Mouse (Mus musculus) monocyte, adult 2 months (primary cell): Measurements from ENCODE around the gene Amot.
A peak's percentile ranks its signal among the peaks of the same experiment; 100 is the strongest.

Source experiments
- DNase-seq, 2 experiments: peaks; one replicate each; pipeline ENCODE4 v3.0.0; 2022; ENCODE audit warnings: low spot score in 2 of 2, low read depth in 1 of 2

The Amot gene

DNA sequence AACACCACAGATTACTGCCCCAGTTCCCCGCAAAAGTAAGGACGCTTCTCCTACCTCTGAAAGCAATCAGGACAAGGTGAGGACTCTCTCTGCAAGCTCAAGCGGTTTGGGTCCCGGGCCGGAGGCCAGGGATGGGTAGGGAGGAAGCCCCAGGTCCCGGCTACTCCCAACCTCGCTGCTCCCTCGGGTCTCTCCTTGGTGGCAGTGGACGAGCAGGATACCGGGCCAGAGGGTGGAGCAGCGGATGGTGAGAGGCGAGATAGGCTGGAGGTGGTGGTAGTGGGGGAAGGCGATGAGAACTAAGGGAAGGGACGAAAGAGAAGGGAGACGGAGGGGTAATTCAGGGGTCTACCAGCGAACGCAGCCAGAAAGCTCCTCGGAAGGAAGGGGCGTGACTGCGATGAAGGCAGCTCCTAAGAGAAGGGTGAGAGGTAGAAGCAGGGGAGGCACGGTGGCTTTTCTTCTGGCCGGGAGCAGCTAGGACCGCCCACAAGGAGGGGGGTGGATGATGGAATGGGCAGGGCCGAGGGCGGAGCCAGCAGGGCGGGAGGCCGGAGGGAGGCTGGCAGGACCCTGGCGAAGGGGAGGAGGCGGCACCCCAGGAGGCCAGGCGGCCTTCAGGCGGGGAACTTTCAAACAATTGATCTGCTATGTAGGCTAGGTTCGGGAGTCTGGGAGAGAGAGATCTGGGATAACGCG is at the start of gene Amot:
Gene Amot (minus strand): TSS at position 465 of the 699 bp plus-strand sequence.
- DNase-seq, result peak; percentile 15 to 21

DNA sequence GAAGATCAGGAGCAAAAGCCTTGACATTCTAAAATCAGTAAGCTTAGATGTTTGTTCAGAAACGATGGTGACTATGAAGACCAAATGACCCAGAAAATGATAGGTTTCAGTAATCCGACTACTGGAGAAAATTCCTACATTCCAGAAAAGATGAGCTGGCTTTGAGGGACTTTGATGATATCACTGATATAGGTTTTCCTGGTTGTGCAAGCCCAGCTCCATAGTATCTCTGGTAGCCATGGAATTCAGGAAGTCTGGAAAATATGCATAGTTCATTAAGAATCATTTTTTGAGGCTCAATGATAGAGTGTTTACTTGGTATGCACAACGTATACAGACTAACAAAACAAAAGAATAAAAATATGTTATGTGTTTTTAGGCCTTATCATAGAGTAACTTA is 40.1 kb upstream of the Amot start:
- no peak for DNase-seq

DNA sequence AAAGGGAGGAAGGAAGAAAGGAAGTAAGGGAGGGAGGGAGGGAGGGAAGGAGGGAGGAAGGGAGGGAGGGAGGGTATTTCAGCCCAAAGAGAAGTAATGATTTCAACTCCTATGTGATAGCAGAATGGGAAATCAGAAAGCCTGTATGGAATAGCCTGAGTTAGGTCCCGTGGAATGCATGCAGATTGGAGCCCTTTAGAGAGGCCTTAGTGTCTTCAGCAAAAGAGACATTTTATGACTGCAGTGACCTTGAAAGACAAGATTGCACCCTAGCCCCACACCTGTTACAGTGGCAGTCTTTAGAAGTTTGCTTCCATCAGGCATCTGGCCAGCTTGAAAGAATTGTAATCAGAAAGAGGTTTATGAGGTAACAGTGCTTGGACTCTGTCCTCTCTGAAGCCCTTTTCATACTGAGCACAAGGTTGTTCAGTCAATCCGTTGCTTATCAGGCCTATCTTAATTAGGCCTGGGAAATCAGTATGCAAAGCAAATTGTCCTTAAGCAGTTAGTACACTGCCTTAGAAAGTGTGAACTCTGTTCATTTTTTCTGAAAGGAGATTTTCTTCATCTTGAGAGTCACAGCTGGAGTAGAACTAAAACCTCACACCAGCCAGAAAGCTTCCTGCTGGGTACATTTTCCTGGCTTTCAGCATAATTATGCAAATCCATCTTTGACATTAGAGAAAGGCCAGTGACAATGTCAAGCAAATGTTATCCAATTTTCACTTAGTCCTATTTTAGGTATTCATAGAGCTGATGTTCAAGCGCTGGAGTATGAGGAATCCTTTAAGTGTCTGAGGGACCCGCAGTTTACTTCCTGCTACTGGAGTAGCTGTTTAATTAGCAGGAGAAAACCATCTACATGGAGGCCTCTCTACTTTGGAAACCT is 38.9 kb upstream of the Amot start:
- DNase-seq, result no peak

DNA sequence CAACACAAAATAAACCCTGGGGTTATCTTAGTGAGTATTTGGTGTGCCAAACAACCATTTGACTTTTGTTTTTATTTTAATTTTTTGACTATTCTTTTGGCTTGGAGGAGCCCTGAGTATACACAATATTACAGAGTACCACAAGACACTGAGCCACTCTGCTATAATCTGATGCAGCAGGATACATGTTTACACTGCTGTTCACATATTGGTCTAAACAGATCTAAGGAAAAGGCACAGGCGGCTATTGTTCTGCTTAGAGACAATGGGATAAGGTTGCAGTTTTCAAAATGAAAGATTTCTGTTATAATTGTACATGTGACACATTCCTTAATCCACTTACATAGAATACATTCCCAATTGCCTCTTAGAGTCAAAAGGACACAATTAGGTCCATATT is 36.1 kb upstream of the Amot start:
- DNase-seq, result no peak

DNA sequence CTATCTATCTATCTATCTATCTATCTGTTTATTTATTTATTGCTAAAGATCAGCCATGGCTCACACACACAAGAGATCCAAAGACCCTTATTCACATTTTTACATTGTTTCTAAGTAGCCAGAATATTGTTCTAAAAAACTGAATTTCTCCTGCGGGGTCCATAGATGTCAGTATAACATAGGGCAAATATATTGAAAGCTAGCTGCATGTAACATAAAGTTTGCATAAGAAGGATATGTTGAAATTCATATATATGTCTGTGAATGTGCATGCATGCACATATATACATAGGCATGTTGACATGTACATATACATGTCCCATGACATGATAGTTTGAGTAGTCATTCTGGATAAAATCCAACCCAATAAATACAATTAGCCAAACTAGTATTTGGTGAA is 35.3 kb upstream of the Amot start:
- DNase-seq, result no peak

DNA sequence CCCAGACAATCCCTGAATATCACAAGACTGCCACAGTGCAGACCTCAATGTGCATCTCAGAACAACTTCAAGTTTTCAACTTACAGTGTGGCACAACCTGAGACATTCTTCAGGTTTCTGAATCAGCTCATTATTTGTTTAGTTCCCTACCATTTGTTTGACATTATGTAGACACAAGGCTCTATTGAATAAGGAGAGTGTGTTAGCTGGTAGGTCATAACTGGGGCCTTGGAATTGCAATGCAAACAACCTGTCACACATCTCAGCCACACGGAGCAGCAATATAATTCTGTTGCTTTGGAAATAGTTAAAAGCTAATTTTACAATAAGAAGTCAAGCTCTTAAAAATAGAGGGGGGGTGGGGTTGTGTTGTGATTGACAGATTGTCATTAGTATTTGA is 24.6 kb upstream of the Amot start:
- no peak for DNase-seq

DNA sequence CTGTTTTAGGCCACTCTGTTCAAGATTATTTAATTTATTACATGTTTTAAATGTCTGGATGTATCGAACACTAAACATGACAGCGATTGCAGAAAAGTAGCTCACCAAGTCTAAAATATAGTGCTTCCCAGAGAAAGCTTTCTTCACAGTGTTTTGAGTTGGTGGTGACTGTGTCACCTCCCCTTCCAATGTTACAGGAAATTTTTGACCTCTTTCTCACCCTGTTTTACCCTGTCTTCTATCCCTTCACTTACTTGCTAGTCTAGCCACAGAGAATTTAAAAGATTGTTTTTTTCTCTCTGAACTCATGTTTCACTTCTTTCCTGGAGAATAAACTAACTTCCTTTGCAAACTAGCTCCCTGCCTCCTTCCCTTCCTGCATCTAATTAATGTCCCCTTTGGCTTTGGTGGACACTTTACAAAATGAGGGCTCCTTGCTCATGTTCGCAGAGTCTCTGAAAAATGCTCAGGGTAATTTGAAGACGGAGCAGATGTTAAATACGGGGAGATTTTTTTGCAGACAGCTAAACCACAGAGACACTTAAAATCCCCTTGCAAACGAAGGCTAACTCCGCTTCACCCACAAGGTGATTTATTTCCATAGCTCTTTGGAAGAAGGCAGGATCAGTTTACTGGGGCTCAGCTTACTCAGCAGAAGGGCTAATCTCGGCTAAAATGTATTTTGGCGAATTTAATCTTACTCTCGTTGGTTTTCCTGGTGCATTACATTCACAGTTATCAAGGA is 11.5 kb upstream of the Amot start:
- no peak for DNase-seq

DNA sequence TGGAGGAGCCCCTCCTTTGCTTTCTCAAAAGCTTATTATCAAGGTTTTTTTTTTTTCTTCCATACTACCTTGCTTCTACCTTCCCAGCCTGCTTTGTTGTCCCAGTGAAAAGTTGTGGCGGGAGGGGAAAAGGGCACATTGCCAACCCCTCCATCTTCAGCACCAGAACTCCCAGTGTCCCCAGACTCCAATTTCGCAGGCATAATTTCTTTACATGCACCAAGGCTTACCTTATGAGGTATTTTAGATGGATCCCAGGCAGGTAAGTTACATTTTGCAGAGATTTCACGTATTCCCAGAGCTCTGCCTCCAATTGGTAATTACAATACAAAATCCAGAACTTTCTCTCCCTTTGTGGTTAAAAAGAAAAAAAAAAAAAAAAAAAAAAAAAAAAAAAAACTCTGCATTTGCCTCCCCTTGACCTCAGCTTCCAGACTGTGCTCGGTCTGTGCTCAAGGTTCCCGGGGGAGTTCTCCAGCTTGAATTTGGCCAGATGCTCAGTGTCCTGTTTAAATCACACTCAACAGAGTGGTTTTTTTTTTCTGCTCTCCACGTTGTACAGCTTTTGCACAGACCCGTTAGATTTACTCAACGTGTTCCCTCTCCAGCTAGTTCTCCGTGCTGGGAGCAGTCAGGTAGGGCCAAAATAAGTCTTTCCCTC is 10.6 kb upstream of the Amot start:
- DNase-seq, result no peak

DNA sequence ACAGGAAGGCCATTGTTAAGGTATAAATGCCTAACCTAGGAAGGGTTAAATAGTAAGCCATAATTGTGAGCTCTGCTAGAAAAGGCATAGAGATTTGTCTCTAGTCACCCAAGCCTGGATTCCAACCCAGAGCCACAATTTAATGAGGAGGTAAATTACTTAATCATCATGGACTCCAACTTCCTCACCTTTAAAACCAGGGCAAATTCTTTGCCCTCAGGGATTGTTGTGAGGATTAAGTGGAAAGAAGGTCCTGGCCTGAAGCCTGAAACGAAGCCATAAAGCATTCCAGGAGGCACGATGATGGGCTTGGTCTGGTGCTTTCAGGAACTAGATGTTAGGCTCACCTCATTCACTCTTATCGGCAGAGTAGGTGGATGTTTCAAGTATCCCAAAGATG is 5.7 kb upstream of the Amot start:
- no peak for DNase-seq

DNA sequence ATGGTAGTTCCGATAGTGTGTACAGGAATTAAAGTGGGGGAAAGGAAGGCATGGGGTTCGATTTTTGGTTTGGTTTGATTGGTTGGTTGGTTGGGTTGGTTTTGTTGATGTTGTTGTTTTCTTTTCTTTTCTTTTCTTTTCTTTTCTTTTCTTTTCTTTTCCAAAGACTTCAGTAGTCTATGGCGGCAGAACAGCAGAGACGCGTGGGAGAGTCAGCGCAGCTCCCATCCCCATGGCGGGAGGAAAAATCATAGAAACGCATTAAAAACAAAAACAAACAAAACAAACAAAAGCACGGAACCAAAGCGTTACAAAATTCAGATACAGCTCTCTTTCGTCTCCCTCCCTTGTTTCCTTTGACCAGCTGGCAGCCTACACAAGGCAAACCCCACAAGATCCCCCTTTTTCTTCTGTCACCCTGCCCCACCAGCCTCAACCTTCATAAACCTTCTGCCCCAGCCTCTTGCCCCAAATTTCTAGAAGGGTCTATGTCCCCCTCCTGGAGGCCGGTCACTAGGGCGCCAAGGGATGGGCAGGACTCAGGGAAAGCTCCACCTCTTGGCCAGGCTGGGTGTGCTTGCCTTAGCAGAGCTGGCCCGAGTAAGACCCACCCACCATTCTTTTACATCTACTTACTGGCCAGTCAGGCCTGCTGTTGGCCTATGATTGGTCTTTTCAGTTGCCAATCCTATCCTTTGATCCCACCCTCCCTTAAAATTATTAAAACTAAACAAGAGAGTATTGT is 648 bp upstream of the Amot start:
- DNase-seq, result peak in 1 of 2 experiments; percentile 16

DNA sequence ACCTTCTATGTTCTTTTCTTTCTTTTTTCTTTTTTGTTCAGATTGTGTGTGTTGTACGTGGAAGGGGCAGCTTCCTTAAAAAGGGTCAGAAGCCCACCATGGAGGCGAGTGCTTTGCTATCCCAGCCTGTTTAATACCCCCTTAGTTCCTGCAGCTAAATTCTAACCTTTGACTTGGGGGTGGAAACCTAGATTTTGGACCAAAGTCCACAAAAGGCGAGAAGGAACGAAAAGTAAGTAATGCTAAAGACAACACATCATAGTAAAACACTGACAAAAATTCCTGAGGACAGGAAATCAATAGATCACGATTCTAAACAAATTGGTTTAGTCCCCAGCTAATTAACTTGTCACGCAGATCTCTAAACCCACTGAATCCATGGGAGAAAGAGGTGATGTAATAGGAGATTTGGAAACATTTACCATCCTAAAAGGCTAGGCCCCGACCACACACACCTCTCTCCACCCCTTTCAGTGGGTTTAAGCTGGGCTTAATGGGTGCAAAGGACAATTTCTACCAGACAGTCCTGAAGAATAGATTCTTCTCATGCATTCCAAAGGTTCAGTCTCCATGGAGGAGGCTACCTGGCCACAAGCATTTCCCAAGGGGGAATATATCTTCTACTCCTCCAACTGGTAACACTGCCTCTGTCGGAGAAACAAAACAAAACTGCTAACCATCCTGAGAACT is 3.2 kb downstream of the Amot start:
- DNase-seq, result no peak

DNA sequence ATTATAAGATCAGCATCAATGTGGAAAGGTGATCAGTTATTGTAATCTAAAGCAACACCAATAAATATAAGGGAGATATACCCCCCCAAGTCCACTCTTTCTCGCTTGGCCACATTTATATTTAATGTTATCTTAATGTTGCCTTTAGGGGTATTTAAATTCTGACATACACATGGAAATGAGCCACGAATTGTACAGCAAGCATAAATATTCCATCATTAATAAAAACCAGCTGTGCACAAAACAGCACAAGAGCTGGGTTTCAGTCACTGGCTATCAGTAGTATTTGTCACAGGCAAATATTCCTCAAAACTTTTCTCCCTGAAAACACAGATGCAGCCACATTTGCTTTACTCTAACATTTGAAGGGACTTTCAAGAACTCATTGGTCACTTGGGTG is 5.9 kb downstream of the Amot start:
- DNase-seq, result no peak

DNA sequence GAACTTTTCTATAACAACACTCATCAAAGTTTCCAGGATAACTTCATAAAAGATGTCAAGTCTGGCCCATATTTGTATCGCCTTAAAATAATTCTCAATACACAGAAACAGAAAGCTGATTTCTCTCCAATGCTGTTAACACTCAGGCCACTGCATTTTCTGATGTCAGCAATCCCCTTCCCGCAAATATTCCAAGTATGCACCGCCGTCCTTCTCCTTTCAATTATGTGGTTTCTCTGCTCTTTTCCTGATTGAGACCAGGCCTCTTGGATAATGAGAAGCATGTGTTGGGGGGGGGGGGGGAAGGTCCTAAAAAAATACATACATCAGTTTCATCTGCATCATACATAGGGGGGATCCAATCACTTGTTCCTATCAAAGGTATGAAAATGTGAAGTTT is 6.3 kb downstream of the Amot start:
- DNase-seq, result no peak

DNA sequence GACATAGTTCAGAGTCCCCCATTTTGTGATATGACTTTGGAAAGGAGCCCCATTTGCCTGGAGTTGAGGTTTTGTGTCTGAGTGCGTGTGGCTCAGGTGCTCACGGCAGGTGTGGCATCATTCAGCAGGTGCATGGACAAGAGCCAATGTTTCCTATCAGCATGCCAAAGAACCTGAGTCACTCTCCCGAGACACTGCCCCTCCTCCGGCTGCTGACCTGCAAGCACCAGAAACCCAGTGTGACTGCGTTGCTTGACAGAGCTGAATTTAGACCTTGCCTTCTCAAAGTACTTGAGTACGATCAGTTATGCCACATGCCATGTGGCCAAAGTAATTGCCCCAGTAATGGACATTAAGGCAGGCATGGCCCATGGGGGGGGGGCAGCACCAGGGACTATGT is 7.5 kb downstream of the Amot start:
- DNase-seq, result no peak

DNA sequence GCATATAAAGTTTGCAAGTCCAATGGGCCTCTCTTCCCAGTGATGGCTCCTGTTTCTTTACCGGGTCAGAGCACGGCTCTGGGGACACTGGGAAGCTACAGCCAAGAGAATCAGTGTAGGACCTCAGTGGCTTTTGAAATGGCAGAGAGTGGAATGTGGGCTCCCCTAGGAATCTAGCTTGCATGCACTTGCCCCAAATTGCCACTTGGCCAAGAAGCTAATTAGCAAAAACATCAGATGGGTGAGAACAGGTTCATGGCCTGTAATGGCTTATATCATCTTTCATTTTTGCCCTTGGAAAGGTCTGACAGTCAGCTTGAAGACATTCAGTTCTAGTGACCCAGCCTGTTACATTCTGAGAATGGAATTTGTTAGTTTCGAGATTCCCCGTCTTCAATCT is 9.6 kb downstream of the Amot start:
- no peak for DNase-seq

DNA sequence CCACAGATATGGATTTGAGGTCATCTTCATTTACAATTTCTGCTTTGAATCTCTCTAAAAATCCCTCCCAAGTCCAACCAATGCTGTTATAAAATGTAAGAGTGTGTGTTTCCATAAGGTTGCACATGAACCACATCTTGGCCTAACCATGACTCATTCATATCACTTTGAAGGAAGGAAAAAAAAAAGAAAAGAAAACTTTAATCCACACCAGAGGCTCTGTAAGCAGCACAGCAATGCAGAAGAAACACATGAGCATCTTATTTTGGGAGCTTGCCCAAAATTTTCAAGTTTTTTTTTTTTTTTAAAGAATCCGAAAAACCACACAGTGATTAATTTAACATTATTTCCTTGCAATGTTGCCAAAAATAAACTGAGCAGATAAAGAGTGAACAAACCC is 14.2 kb downstream of the Amot start:
- no peak for DNase-seq

DNA sequence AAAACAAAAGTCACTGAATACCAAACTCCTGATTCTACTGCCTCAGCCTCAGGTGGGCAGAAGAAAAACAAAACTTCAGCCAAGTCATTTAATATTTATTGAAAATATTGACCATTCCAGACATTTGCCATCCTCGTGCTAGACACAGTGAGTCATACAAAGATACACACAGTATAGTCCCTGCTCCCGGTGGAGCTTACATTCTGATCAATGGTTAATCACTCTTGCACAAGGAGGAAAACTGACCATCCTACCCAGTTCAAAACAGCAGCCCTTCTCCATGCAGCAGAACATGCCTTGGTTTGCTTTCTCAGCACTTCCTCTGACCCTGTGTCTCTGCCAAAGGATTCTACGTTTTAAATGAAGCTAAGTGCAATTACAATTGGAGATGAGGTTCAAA is 14.6 kb downstream of the Amot start:
- DNase-seq, result no peak

DNA sequence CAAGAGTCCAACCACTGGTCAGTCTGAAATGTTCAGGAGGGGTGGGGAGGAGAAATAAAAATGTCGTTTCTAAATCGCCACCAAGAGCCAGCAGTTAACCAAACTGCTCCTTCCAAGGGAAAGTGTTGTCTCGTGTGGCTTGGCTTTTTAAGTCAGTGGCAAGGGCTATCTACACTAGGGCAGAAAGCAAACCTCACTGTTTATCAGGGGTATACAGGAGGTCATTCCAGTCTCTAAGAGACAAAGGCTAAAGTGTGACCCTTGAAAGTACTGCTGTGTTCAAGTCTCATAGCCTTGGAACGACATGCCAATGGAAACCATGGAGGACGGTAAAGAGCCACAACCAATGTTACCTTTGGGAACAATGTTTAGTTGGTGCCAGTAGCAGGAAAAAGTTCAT is 15.0 kb downstream of the Amot start:
- DNase-seq, result no peak

DNA sequence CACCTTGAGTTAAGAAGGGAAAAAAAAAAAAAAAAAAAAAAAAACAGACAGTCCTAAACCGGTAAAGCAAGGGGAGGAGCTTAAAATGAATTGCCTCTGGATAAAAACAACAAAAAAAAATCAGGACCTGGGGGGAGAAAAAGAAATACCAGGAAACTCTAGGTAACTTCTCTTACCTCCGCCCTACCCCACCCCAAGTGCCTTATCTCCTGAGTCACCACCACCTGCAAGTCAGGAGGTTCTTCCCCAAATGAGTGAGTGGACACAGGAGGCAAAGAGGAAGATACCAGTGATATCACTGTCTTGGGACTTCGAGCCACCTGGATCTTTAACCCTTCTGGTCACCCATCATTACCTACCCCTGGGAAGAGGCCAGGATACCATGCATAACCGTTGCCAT is 19.5 kb downstream of the Amot start:
- no peak for DNase-seq

DNA sequence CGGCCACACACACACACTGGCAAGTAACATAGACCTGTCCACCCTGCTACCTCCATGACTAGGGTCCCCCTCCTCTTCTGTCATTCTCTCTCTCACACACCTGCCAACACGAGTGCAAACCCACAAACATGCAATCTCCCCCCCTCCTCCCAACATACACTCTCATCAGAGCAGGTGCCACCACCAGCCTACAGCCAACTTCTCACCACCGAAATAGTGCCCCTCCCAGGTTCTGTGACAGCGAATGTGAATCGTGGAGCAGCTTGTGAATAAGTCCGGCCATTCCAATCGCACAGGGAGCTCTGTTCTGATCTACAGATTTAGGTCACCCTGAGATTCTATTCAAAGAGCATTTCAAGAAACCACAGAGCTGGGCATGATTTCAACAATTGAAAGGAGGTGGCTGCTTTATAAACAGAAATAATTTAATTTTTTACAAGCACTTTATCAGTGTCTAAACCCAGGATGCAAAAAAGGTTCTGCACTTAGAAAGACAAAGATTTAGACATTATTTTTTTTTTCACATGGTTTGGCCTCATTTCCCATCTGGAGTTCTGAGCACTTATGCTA is 21.4 kb downstream of the Amot start:
- DNase-seq, result no peak
